Mouse (Mus musculus): ENCODE measurements at regions not wholly inside any gene's neighbourhood (a gene's known extent, or its start where the extent isn't known, plus 50 kb on each side); places are given as distances from the start of the nearest gene placed in this dataset.

- TF ChIP-seq TCF12 (IDR thresholded peaks at IDR 0.05; ENCODE audit: insufficient read depth, poor library complexity, severe bottlenecking) (no peak), POLR2A (IDR thresholded peaks at IDR 0.05; ENCODE audit: insufficient read length, low read depth) (no peak), MAX (IDR thresholded peaks at IDR 0.05; ENCODE audit: low read depth) (no peak), E2F4 (IDR thresholded peaks at IDR 0.05; ENCODE audit: insufficient read depth) (no peak), CEBPB (IDR thresholded peaks at IDR 0.05; ENCODE audit: insufficient read depth, poor library complexity, severe bottlenecking) (no peak), MYOG (IDR thresholded peaks at IDR 0.05; ENCODE audit: control insufficient read depth in 1 of 3, insufficient read depth in 1 of 3, insufficient read length in 2 of 3, low read depth in 2 of 3) (no peak), SRF (IDR thresholded peaks at IDR 0.05; ENCODE audit: control insufficient read depth, insufficient read length, low read depth) (no peak)
Observed at GRCm38 (mm10) chr11:7504651-7505321, 291.1 kb upstream of the Igfbp3 start.
